Mouse (Mus musculus) adrenal gland, postnatal 10 days (tissue): ENCODE data around the gene Ikbip. TPM values are rescaled to one million over a fixed set of nuclear protein-coding genes. Genes with fewer than 3 reads are reported as not detected.

Experiments
- DNase-seq: peaks from one replicate; pipeline ENCODE4 v3.0.0; 2021; ENCODE audit warnings: mixed read lengths
- long read RNA-seq, 2 experiments: library from polyadenylated mRNA; stranded (forward); transcript quantifications; one replicate each; pipeline ENCODE4 v2.0.0; 2021
- total RNA-seq, 2 experiments: library from RNA; stranded (reverse); gene quantifications; 2 replicates each; pipeline ENCODE4 v1.2.3; 2021

Gene Ikbip
- 10 to 100 TPM; 30.4 to 34.5 TPM for total RNA-seq
- long read RNA-seq, experiment 1, transcript Ikbip-201 (3 exons, 3,232 nt): minor isoform, 10 of 32 reads
- long read RNA-seq, experiment 1, transcript Ikbip-202 (3 exons, 1,328 nt): major isoform, 15 of 32 reads
- long read RNA-seq, experiment 1, partial matches to known transcripts: 0 of 32 reads
- long read RNA-seq, experiment 1, other reads (novel, unspliced or antisense): 7 of 32 reads
- long read RNA-seq, experiment 2, transcript Ikbip-202 (3 exons, 1,328 nt): major isoform, 7 of 16 reads
- long read RNA-seq, experiment 2, transcript Ikbip-201 (3 exons, 3,232 nt): major isoform, 7 of 16 reads
- long read RNA-seq, experiment 2, partial matches to known transcripts: 0 of 16 reads
- long read RNA-seq, experiment 2, other reads (novel, unspliced or antisense): 2 of 16 reads

GRCm38 (mm10) chr10:91082550-91083392 is at the start of gene Ikbip, which contains the start of gene Apaf1:
TSS of gene Ikbip (plus strand) at chr10:91082940.
TSS of gene Apaf1 (minus strand) at chr10:91082770.
- peak; percentile 100 for DNase-seq

- DNase-seq: peak; percentile 73
Observed at GRCm38 (mm10) chr10:91033942-91034341, 48.8 kb upstream of the Ikbip start.

DNA sequence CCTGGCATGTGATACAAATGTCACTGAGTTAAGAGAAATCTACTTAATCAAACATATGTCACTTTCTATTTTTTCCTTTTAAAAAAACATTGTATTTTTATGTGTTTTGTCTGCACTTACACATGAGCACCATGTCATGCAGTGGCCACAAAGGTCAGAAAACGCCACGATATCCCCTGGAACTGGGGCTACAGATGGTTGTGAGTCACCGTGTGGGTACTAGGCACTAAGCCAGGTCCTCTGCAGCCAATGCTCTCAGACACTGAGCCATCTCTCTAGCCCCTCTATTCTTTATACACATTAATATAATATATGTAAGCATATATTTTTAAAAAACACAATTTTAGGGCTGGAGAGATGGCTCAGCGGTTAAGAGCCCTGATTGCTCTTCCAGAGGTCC is 33.0 kb upstream of the Ikbip start:
- peak; percentile 25 for DNase-seq

DNA sequence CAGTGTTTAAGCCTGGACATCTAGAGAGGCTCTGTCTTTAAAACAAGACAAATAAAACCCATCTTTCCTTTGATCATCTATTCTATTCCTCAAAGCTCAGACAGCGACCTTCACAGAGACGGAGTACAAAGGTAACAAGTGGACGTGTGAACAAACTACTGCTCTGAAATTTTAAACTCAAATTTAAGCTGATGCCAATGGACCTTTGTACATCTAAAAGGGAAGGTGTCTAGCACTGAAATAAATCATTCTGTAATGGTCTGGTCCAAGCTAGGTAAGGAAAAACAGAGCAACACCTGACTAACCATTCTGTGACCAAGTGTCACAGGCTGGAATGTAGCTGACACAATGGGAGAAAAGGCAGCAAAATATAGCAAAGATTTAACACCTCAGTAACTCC is 31.6 kb upstream of the Ikbip start:
- DNase-seq: no peak

DNA sequence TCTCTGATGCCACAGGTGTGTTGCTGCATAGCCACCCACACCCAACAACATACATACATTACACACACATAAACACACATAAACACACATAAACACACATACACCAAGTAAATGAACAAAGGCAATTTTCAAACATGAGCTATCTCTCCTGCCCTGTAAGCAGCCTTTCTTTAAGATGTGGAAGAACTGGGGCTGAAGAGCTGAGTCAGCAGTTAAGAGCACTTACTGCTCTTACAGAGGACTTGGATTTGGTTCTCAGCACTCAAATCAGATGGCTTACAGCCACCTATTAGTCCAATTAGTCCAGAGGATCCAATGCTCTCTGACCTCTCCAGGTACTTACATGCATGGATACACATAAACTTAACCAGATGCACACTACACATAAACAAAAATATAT is 30.0 kb upstream of the Ikbip start:
- no peak for DNase-seq

GRCm38 (mm10) chr10:91060742-91061141 is 22.0 kb upstream of the Ikbip start:
- peak; percentile 10 for DNase-seq

DNA sequence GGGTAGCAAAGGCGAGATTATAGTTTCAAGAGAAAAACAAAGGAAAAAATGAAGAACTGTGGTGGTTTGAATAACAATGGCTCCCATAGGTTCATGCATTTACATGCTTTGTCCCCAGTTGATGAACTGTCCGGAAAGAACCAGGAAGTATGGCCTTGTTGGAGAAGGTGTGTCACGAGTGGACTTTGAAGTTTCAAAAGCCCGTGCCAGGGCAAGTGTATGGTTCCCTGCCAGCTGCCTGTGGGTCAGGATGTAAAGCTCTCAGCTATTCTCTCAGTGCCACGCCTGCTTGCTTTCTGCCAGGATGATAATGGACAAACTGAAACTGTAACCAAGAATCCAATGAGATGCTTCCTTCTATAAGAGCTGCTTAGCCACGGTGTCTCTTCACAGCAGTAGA is 20.4 kb upstream of the Ikbip start:
- DNase-seq: no peak

DNA sequence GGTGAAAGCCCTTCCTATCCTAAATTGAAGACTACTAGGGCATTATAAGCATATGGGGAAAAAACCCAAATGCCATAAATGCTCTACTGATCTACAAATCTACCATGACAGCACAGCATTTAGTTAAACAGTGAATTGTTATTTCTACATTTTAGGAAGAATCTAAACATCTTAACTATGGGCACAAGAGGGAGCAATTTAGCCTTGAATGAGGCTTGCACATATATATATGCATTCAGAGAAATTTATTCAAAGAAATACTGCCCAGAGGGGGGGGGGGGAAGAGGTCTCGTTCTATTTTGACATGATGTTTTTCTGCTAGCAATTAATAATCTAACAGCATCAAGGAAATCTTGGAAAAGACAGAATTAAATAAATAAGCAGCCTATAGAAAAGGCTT is 11.0 kb upstream of the Ikbip start:
- DNase-seq: no peak

- DNase-seq: peak; percentile 21
Observed at GRCm38 (mm10) chr10:91073345-91073744, 9.4 kb upstream of the Ikbip start.

DNA sequence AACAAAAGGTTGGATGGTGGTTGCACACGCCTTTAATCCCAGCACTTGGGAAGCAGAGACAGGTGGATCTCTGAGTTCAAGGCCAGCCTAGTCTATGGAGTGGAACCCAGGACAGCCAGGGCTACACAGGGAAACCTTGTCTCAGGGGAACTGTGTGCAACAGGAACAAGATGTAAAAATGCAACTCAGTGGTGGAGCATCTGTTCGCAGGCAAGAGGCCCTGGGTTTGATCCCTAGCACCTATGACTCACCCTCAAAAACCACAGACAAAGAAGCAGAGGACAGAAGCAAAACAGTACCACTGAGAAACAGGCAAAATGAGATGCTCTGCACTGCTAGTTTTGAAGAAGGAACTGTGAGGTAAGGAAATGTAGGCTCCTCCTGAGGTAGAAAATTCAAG is 6.1 kb upstream of the Ikbip start:
- DNase-seq: no peak

- DNase-seq: no peak
Observed at GRCm38 (mm10) chr10:91080540-91080939, 2.2 kb upstream of the Ikbip start.

- DNase-seq: no peak
Observed at GRCm38 (mm10) chr10:91081959-91082507, 707 bp upstream of the Ikbip start.

DNA sequence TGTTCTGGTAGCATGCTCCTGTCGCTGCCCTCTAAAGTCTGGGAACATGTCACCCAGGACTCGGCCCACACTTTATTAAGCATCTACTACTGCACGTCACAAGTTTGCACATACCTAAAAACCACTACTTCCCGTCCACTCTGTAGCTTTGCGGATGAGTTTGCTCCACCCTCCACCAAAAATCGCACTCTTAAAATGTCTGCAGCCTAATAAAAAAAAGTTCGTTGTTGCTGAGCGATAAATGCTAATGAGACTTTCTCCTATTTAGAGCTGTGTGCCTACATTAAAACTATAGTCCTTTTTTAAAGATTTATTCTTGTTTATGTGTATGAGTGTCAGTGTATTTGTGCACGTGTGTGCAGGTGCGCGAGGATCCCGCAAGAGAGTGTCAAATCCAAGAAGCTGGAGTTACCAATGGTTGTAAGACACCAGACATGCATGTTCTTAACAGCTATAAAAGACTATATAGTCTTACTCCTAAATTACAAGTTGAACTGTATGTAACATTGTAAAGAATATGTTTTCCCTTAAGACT is 720 bp downstream of the Ikbip start:
- DNase-seq: no peak

DNA sequence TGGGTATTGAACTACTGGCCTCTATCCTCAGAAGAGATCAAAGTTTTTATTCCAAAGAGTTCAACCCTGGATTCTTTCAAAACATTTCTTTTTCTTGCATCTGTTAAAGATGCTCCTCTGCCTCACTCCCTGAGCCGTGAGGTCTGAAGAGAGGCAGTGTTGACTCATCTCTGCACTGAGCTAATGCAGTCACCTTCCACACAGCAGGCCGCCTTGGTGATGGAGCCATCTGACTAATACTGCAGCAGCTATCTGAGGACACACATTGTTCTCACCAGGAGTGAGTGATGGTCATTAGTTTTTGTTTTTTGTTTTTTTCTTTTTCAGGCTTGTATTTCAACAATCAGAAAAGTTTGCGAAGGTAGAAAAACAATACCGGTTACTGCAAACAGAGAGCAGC is 10.1 kb downstream of the Ikbip start:
- peak; percentile 10 for DNase-seq

GRCm38 (mm10) chr10:91094251-91095104 is 11.7 kb downstream of the Ikbip start:
- DNase-seq: no peak

DNA sequence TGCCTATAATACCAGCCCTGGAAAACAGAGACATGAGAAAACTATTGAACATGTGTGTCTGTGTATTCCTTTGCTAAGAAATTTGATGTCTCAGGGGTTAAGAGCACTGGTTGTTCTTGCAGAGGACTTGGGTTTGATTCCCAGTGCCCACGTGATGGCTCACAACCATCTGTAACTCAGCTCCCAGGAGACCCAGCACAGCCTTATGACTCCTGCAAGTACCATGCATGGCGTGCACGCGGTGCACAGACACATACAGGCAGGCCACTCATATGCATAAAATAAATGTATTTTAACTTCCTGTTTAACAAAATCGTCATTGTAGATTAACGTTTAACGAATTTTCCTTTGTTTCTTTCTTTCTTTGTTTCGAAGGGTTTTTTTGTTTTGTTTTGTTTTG is 15.3 kb downstream of the Ikbip start:
- DNase-seq: no peak

DNA sequence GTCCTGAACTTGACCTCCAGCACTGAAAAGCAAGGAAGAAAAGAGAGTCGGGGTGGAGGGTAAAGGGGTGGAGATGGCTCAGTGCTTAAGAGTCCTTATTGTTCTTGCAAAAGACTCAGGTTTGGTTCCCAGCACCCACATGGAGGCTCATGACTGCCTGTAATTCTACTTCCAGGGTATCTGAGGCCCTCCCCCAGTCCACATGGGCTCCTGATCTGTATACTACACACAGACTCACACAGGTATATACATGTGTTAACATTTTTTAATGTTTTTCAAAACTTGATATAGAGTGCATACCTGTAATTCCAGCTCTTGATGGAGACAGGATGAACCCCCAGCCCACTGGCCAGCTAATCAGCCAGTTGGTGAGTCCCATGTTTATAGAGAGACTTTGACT is 17.4 kb downstream of the Ikbip start:
- DNase-seq: no peak

GRCm38 (mm10) chr10:91101936-91102335 is 19.2 kb downstream of the Ikbip start:
- DNase-seq: no peak

GRCm38 (mm10) chr10:91102799-91103590 is 20.3 kb downstream of the Ikbip start:
- no peak for DNase-seq

- no peak for DNase-seq
Observed at GRCm38 (mm10) chr10:91105981-91106380, 23.2 kb downstream of the Ikbip start.

GRCm38 (mm10) chr10:91109841-91110240 is 27.1 kb downstream of the Ikbip start:
- DNase-seq: no peak
